Mouse (Mus musculus): ENCODE measurements around the gene Paqr6. TPM values are rescaled to one million over a fixed set of nuclear protein-coding genes. Genes with fewer than 3 reads are reported as not detected.
A peak's percentile ranks its signal among the peaks of the same experiment; 100 is the strongest.

The Paqr6 gene
- polyA plus RNA-seq, 1 experiment from 2014 or later: 0.15 TPM

DNA sequence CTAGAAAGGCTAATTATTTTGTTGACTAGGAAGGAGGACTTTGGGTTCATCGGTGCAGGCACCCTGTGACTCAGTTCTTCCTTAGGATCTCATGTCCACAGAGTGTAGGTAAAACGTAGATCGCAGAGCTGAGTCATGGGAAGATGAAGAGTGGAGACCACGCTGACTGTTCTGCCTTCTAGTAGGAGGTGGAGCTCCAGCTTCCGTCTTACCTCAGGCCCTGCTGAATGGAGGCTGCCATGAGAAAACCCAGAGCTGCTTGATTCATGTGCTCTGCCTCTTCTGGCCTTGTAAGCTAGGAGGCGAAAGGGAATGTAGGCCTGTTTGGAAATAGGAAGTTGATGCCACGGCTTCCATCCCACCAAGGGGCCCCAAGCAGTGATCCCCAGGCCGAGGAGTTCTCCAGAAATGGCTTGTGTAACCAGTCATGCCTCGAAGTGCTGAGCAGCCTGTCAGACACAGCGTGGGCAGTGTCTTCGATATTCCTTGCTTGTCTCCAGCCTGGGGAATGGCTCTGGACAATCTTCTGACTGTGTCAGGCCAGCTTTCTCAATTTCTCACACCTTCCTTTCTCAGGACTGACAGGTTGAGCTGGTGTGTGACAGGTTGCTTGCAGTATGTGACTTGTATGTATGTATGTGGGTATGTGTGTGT is 26.9 kb upstream of the Paqr6 start:
- Histone ChIP-seq H3K36me3 (ENCODE audit: control insufficient read depth, insufficient read depth, low read length) (peaks cover 4% of the 10 kb centered on the region), H3K27ac (ENCODE audit: low read depth, low read length) (no peak overlapping the region), H3K4me1 (ENCODE audit: control insufficient read depth, insufficient read depth, low read length) (peaks cover 10% of the 10 kb centered on the region), H3K9ac (ENCODE audit: low read length) (no peak overlapping the region), H3K4me3 (ENCODE audit: low read depth, low read length) (no peak overlapping the region), H3K9me3 (ENCODE audit: control insufficient read depth, low read length) (no peaks in the 10 kb centered on the region), H3K4me2 (peak overlapping the region; percentile 71; the same call in 1 of the 2 replicates), H3K27me3 (ENCODE audit: control insufficient read depth, insufficient read depth, low read length) (no peaks in the 10 kb centered on the region)
- DNase-seq (ENCODE audit: low spot score, missing footprints) (no peak), ATAC-seq (ENCODE audit: low FRiP score) (no peak)
- 93% methylated on average over 11 of the region's 11 CpGs for WGBS

DNA sequence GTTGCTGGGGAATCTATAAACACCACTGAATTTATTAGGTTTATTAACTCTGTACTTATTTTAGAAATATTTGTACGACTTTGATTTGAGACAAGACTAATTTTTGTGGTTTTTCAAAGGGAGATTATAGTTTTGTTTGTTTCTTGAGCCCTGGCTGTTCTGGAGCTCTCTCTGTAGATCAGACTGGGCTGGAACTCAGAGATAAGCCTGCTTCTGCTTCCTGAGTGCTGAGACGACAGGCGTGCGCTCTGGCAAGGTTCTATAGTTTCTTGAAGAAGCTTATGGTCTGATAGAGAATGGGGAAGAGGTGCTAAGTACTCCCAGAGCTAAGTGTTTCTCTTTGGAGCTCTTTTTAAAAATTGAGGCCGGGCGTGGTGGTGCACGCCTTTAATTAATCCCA is 26.1 kb upstream of the Paqr6 start:
- H3K4me1 ChIP-seq (ENCODE audit: control insufficient read depth, insufficient read depth, low read length): peaks cover 10% of the 10 kb centered on the region
- H3K9me3 ChIP-seq (ENCODE audit: control insufficient read depth, low read length): no peaks in the 10 kb centered on the region
- H3K9ac ChIP-seq (ENCODE audit: low read length): no peak overlapping the region
- ATAC-seq (ENCODE audit: low FRiP score) (no peak), DNase-seq (ENCODE audit: low spot score, missing footprints) (no peak)
- H3K27me3 ChIP-seq (ENCODE audit: control insufficient read depth, insufficient read depth, low read length): no peaks in the 10 kb centered on the region
- no peak overlapping the region for H3K4me3 ChIP-seq (ENCODE audit: low read depth, low read length)
- peaks cover 12% of the 10 kb centered on the region for H3K36me3 ChIP-seq (ENCODE audit: control insufficient read depth, insufficient read depth, low read length)
- no peak overlapping the region for H3K4me2 ChIP-seq
- 94% methylated on average over 7 of the region's 7 CpGs for WGBS
- no peak overlapping the region for H3K27ac ChIP-seq (ENCODE audit: low read depth, low read length)

DNA sequence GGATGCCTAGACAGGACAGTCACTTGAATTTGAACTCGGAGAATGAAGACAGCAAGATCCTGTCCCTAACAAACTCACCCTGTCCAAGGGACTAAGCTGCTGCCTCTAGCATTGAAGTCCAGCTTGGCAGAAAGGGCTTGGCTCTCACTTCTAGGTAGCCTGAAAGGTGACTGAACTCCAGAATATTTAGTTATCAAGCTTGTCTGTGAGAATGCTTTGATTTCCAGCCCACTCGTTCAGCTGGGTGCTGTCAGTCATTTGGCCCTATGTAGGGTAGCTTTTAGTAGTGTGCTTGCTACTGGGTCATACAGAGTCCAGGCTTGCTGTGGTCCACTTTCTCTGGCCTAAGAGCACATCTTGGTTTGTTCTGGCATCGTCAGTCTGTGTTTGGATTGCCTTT is 25.4 kb upstream of the Paqr6 start:
- WGBS: 76% methylated on average over 3 of the region's 3 CpGs
- Histone ChIP-seq H3K4me3 (ENCODE audit: low read depth, low read length) (no peak overlapping the region), H3K4me2 (no peak overlapping the region), H3K9me3 (ENCODE audit: control insufficient read depth, low read length) (no peaks in the 10 kb centered on the region), H3K9ac (ENCODE audit: low read length) (no peak overlapping the region), H3K27me3 (ENCODE audit: control insufficient read depth, insufficient read depth, low read length) (no peaks in the 10 kb centered on the region), H3K27ac (ENCODE audit: low read depth, low read length) (no peak overlapping the region), H3K36me3 (ENCODE audit: control insufficient read depth, insufficient read depth, low read length) (peaks cover 19% of the 10 kb centered on the region), H3K4me1 (ENCODE audit: control insufficient read depth, insufficient read depth, low read length) (peaks cover 10% of the 10 kb centered on the region)
- no peak for DNase-seq (ENCODE audit: low spot score, missing footprints)
- ATAC-seq (ENCODE audit: low FRiP score): no peak

- no peak for DNase-seq (ENCODE audit: low spot score, missing footprints)
- WGBS: 91% methylated on average over 13 of the region's 13 CpGs
- no peaks in the 10 kb centered on the region for H3K27me3 ChIP-seq (ENCODE audit: control insufficient read depth, insufficient read depth, low read length)
- no peaks in the 10 kb centered on the region for H3K9me3 ChIP-seq (ENCODE audit: control insufficient read depth, low read length)
- ATAC-seq (ENCODE audit: low FRiP score): no peak
- no peaks in the 10 kb centered on the region for H3K4me1 ChIP-seq (ENCODE audit: control insufficient read depth, insufficient read depth, low read length)
- no peak overlapping the region for H3K4me2 ChIP-seq
- H3K36me3 ChIP-seq (ENCODE audit: control insufficient read depth, insufficient read depth, low read length): peaks cover 59% of the 10 kb centered on the region
- H3K9ac ChIP-seq (ENCODE audit: low read length): no peak overlapping the region
- no peak overlapping the region for H3K4me3 ChIP-seq (ENCODE audit: low read depth, low read length)
- H3K27ac ChIP-seq (ENCODE audit: low read depth, low read length): no peak overlapping the region
These were observed 13.7 kb upstream of the Paqr6 start for GRCm38 (mm10) chr3:88350732-88351131.

- H3K9ac ChIP-seq (ENCODE audit: low read length): no peak overlapping the region
- no peak overlapping the region for H3K4me2 ChIP-seq
- 97% methylated on average over 9 of the region's 9 CpGs for WGBS
- H3K4me1 ChIP-seq (ENCODE audit: control insufficient read depth, insufficient read depth, low read length): no peaks in the 10 kb centered on the region
- H3K27me3 ChIP-seq (ENCODE audit: control insufficient read depth, insufficient read depth, low read length): no peaks in the 10 kb centered on the region
- DNase-seq (ENCODE audit: low spot score, missing footprints): no peak
- no peak overlapping the region for H3K27ac ChIP-seq (ENCODE audit: low read depth, low read length)
- no peak for ATAC-seq (ENCODE audit: low FRiP score)
- H3K36me3 ChIP-seq (ENCODE audit: control insufficient read depth, insufficient read depth, low read length): peaks cover 64% of the 10 kb centered on the region
- no peak overlapping the region for H3K4me3 ChIP-seq (ENCODE audit: low read depth, low read length)
- no peaks in the 10 kb centered on the region for H3K9me3 ChIP-seq (ENCODE audit: control insufficient read depth, low read length)
These were observed 11.5 kb upstream of the Paqr6 start for GRCm38 (mm10) chr3:88352907-88353306.

DNA sequence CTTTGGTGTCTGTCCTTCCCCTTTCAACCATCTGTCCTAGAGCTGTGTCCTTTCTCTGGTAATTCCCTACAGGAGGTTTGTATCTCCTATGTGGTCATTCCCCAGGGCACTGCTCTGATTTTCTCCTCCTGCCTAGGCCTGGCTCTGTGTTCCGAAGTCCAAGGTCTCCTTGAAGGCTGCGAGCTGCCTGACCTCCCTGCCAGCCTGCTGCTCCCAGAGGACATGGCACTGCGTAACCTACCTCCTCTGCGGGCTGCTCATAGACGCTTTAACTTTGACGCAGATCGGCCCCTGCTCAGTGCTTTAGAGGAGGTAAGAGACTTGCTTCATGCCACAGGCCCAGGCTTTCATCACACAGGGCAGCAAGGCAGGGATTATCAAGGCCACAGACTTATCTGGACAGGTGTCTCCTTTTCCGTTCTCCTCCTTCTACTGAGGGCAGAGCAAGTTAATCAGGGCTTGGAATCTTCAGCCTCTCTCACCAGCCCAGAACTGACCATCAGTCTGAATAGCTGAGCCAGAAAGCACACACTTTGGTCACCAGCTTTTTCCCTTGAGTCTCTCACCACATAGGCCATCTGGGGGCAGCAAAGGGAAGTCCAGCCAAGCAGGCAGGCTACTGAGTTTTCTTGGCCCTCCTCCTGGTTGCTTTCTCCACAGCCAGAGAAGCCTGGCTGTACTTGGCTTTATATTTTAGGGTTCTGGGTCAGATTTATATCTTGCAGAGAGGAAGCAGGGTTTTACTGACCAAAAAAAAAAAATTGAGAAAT is 9.8 kb upstream of the Paqr6 start:
- no peak overlapping the region for H3K27ac ChIP-seq (ENCODE audit: low read depth, low read length)
- no peak for ATAC-seq (ENCODE audit: low FRiP score)
- H3K9ac ChIP-seq (ENCODE audit: low read length): no peak overlapping the region
- H3K4me3 ChIP-seq (ENCODE audit: low read depth, low read length): no peak overlapping the region
- no peak for DNase-seq (ENCODE audit: low spot score, missing footprints)
- H3K36me3 ChIP-seq (ENCODE audit: control insufficient read depth, insufficient read depth, low read length): peaks cover 73% of the 10 kb centered on the region
- WGBS: 94% methylated on average over 8 of the region's 8 CpGs
- H3K27me3 ChIP-seq (ENCODE audit: control insufficient read depth, insufficient read depth, low read length): no peaks in the 10 kb centered on the region
- no peaks in the 10 kb centered on the region for H3K9me3 ChIP-seq (ENCODE audit: control insufficient read depth, low read length)
- no peak overlapping the region for H3K4me2 ChIP-seq
- H3K4me1 ChIP-seq (ENCODE audit: control insufficient read depth, insufficient read depth, low read length): no peaks in the 10 kb centered on the region

- no peak overlapping the region for H3K4me2 ChIP-seq
- H3K4me1 ChIP-seq (ENCODE audit: control insufficient read depth, insufficient read depth, low read length): no peaks in the 10 kb centered on the region
- ATAC-seq (ENCODE audit: low FRiP score) (no peak), DNase-seq (ENCODE audit: low spot score, missing footprints) (no peak)
- no peak overlapping the region for H3K27ac ChIP-seq (ENCODE audit: low read depth, low read length)
- peaks cover 3% of the 10 kb centered on the region for H3K27me3 ChIP-seq (ENCODE audit: control insufficient read depth, insufficient read depth, low read length)
- no peaks in the 10 kb centered on the region for H3K9me3 ChIP-seq (ENCODE audit: control insufficient read depth, low read length)
- no peak overlapping the region for H3K9ac ChIP-seq (ENCODE audit: low read length)
- peaks cover 57% of the 10 kb centered on the region for H3K36me3 ChIP-seq (ENCODE audit: control insufficient read depth, insufficient read depth, low read length)
- WGBS: 70% methylated on average over 5 of the region's 5 CpGs
- H3K4me3 ChIP-seq (ENCODE audit: low read depth, low read length): no peak overlapping the region
These were observed 4.8 kb upstream of the Paqr6 start for GRCm38 (mm10) chr3:88359584-88359983.

DNA sequence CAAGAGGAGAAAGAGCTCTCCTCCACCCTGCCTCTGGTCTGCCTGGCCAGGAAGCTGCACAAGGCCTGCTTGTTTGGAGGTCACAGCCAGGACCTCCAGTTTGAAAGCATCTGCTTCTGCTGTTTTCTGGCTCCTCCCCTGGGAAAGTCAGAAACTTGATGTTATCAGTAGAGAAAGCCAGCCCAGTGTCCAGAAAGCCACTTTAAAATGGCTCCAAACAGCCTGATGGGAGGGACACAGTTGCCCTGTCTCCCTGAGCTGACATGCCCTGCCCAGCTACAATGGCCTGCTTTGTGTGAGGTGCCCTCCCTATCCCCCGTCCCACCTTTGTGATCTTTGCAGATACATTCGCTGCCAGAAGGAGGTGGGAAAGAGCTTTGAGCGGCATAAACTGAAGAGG is 4.4 kb upstream of the Paqr6 start:
- Histone ChIP-seq H3K4me2 (no peak overlapping the region), H3K27ac (ENCODE audit: low read depth, low read length) (no peak overlapping the region), H3K36me3 (ENCODE audit: control insufficient read depth, insufficient read depth, low read length) (peaks cover 55% of the 10 kb centered on the region), H3K9me3 (ENCODE audit: control insufficient read depth, low read length) (no peaks in the 10 kb centered on the region), H3K4me1 (ENCODE audit: control insufficient read depth, insufficient read depth, low read length) (no peaks in the 10 kb centered on the region), H3K4me3 (ENCODE audit: low read depth, low read length) (no peak overlapping the region), H3K9ac (ENCODE audit: low read length) (no peak overlapping the region), H3K27me3 (ENCODE audit: control insufficient read depth, insufficient read depth, low read length) (peaks cover 3% of the 10 kb centered on the region)
- no peak for ATAC-seq (ENCODE audit: low FRiP score)
- 86% methylated on average over 3 of the region's 3 CpGs for WGBS
- no peak for DNase-seq (ENCODE audit: low spot score, missing footprints)

GRCm38 (mm10) chr3:88361096-88361495 is 3.3 kb upstream of the Paqr6 start:
- 89% methylated on average over 6 of the region's 6 CpGs for WGBS
- Histone ChIP-seq H3K9me3 (ENCODE audit: control insufficient read depth, low read length) (no peaks in the 10 kb centered on the region), H3K36me3 (ENCODE audit: control insufficient read depth, insufficient read depth, low read length) (peaks cover 46% of the 10 kb centered on the region), H3K27me3 (ENCODE audit: control insufficient read depth, insufficient read depth, low read length) (peaks cover 12% of the 10 kb centered on the region), H3K9ac (ENCODE audit: low read length) (no peak overlapping the region), H3K4me2 (no peak overlapping the region), H3K4me1 (ENCODE audit: control insufficient read depth, insufficient read depth, low read length) (no peaks in the 10 kb centered on the region), H3K27ac (ENCODE audit: low read depth, low read length) (no peak overlapping the region), H3K4me3 (ENCODE audit: low read depth, low read length) (no peak overlapping the region)
- DNase-seq (ENCODE audit: low spot score, missing footprints): no peak
- ATAC-seq (ENCODE audit: low FRiP score): no peak
